Mouse (Mus musculus) fat pad, adult 2 months (tissue): ENCODE data around the gene Trex1.

Source experiments
- DNase-seq: peaks from one replicate; pipeline ENCODE4 v3.0.0-alpha.2; 2011; ENCODE audit warnings: low read depth, low spot score; ENCODE audit errors: extremely low read depth

Trex1 gene

GRCm38 (mm10) chr9:109022866-109023685 is 36.5 kb downstream of the Trex1 start:
- DNase-seq, result no peak

DNA sequence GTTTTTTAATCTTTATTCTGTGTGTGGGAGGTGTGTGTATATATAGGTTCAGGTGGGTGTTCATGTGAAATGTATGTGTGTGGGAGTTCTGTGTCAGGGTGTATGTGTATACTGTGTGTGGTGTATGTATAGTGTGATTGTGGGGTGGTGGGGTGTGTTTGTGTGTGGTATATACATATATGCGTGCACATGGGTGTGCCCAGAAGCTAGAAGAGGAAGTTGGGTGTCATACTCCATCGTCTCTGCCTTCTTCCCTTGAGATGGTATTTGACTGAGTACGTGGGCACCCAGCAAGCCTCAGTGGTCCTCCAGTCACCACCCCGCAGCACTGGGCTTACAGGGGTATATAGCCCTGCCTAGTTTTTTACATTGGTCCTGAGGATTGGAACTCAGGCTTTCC is 38.1 kb downstream of the Trex1 start:
- DNase-seq, result no peak

- DNase-seq, result no peak
Measured at GRCm38 (mm10) chr9:109016973-109017604, 42.4 kb downstream of the Trex1 start.

DNA sequence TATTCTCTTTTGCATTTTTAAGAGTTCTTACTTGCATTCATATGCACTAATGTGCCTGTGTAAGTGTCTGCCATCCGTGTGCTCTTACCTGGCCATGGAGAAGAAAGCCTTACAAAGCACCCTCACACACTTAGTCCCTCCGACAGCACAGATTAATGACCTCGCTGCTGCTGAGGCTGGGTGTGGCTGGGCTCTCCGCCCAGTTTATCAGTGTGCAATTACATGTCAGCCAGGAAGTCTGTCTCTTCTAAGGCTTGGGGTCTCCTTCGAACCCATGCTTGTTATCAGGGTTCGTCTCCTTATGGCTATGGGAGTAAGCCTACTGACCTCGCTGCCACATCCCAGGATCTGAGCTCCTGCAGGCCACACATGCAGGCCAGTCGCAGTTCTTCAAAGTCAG is 44.1 kb downstream of the Trex1 start:
- DNase-seq, result no peak

GRCm38 (mm10) chr9:109010316-109010690 is 49.2 kb downstream of the Trex1 start:
- DNase-seq, result no peak

DNA sequence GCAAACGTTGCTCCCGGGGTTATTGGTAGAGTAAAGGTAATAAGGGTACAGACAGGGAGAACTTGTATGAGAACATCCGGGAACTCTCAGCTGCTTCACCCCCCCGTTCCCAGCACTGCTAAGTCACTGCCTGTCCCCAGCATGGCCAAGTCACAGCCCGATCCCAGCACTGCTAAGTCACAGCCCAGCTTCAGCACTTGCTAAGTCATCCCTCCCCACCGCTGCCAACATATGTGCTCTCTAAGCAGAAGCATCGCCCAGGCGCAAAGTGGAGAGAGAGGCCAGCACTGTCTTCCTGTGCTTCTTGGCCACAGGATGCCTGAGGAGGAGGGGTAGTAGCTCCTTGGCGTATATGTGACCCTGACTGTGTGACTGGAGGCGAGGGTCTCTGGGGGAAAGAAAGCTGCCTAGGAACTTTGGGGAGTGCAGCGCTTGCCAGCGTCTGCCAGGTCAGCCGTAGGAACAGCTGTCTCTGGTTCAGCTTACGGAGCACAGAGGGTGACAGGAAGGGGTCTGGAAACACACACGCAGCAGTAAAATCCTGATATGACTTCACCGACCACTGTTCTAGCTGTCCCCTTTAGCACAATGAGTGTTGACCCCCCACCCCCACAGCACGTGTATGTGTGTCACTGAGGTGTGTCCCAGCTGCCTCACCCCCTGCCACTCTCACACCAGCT is 49.8 kb downstream of the Trex1 start:
- DNase-seq, result no peak

GRCm38 (mm10) chr9:109008994-109009635 is 50.4 kb downstream of the Trex1 start:
- no peak for DNase-seq

DNA sequence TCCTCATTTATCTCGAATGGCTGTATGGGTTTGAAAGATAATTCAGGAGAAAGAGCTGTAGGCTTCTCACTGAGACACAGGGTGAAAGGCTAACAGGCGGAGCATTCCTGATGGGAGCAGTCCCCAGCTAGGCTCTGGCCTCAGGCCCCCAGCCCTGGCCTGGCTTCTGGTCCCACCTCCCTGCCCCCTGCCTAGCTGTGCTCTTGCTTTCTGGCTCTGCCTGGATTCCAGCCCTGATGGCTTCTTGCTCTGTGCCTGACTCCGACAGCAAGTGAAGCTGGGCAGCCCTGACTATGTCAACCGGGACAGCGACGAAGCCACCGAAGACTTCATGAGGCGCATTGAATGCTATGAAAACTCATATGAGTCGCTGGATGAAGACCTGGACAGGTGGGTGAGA is 51.5 kb downstream of the Trex1 start:
- DNase-seq, result no peak
